Mouse (Mus musculus): ENCODE results near the gene Chst5. TPM values are rescaled to one million over a fixed set of nuclear protein-coding genes. Genes with fewer than 3 reads are reported as not detected.

The Chst5 gene
- polyA plus RNA-seq, 1 experiment from 2014 or later, result 0.05 TPM

- H3K27me3 ChIP-seq (replicated peaks), result no peaks in the 10 kb centered on the region
- no peaks in the 10 kb centered on the region for H3K9me3 ChIP-seq (replicated peaks)
- no peak overlapping the region for H3K4me2 ChIP-seq
- peak; percentile 43; the same call in 1 of the 2 replicates for ATAC-seq
- 25% methylated on average over 10 of the region's 10 CpGs for WGBS (ENCODE audit: insufficient replicate concordance)
- no peaks in the 10 kb centered on the region for H3K36me3 ChIP-seq
- no peak overlapping the region for H3K27ac ChIP-seq
- H3K4me3 ChIP-seq, result no peak overlapping the region
- no peak overlapping the region for H3K9ac ChIP-seq
- peaks cover 34% of the 10 kb centered on the region for H3K4me1 ChIP-seq
Measured at GRCm38 (mm10) chr8:111923383-111923804, 13.1 kb upstream of the Chst5 start.

GRCm38 (mm10) chr8:111920971-111921370 is 10.7 kb upstream of the Chst5 start:
- Histone ChIP-seq H3K9ac (no peak overlapping the region), H3K4me1 (peaks cover 23% of the 10 kb centered on the region), H3K4me2 (no peak overlapping the region), H3K27me3 (replicated peaks) (peaks cover 4% of the 10 kb centered on the region; the same call in 1 of the 2 replicates), H3K9me3 (replicated peaks) (no peaks in the 10 kb centered on the region), H3K4me3 (no peak overlapping the region), H3K27ac (no peak overlapping the region), H3K36me3 (no peaks in the 10 kb centered on the region)
- WGBS (ENCODE audit: insufficient replicate concordance), result 45% methylated on average over 4 of the region's 4 CpGs
- no peak for ATAC-seq

DNA sequence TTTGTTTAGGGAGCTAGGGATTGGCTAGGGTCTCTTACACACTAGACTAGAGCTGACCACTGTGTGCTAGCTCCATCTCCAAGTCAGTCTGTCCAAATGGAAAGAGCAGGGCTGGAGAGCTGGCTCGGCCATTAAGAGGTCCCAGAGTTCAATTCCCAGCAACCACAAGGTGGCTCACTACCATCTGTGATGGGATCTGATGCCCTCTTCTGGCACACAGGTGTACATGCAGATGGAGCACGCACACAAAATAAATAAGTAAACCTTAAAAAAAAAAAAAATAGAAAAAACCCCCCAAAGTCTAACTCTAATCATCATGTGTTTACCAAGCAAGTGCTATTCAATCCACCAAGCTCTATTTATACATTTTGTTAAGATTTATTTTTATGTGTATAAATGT is 9.4 kb upstream of the Chst5 start:
- Histone ChIP-seq H3K4me3 (no peak overlapping the region), H3K36me3 (no peaks in the 10 kb centered on the region), H3K9me3 (replicated peaks) (no peaks in the 10 kb centered on the region), H3K27me3 (replicated peaks) (peaks cover 10% of the 10 kb centered on the region; the same call in 1 of the 2 replicates), H3K4me1 (peaks cover 12% of the 10 kb centered on the region), H3K9ac (no peak overlapping the region), H3K27ac (no peak overlapping the region), H3K4me2 (no peak overlapping the region)
- no peak for ATAC-seq
- 66% methylated on average over 2 of the region's 2 CpGs for whole genome bisulfite sequencing (ENCODE audit: insufficient replicate concordance)

- peaks cover 75% of the 10 kb centered on the region for H3K27me3 ChIP-seq (replicated peaks)
- no peak for ATAC-seq
Measured at GRCm38 (mm10) chr8:111912860-111913432, 2.7 kb upstream of the Chst5 start.

DNA sequence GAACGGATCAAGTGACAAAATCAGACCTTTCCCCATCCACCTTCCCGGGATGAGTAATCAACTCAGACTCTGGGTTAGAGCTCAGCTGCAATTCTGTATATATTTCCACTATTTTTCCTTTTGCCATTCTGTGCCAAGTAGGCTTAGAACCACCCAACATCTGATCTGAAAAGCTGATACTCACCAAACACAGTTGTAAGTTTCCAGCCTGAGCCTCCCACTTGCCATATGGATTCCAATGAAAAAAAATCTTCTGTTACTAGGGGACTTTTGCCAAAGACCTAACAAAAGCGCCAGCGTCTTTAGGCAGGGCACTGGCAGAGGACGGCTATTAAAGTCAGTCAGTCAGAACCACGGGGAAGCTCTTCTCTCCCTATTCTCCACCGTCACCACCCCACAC is 1.3 kb upstream of the Chst5 start:
- no peaks in the 10 kb centered on the region for H3K4me1 ChIP-seq
- H3K4me2 ChIP-seq, result no peak overlapping the region
- no peak overlapping the region for H3K9ac ChIP-seq
- H3K27me3 ChIP-seq (replicated peaks), result peaks cover 77% of the 10 kb centered on the region
- H3K4me3 ChIP-seq, result no peak overlapping the region
- WGBS (ENCODE audit: insufficient replicate concordance), result 53% methylated on average over 7 of the region's 7 CpGs
- no peak for ATAC-seq
- H3K27ac ChIP-seq, result no peak overlapping the region
- no peaks in the 10 kb centered on the region for H3K9me3 ChIP-seq (replicated peaks)
- no peaks in the 10 kb centered on the region for H3K36me3 ChIP-seq

More at GRCm38 (mm10) chr8:111912860-111913432, 2.7 kb upstream of the Chst5 start:
- Histone ChIP-seq H3K4me3 (no peak overlapping the region), H3K9me3 (replicated peaks) (no peaks in the 10 kb centered on the region), H3K9ac (no peak overlapping the region), H3K4me1 (no peaks in the 10 kb centered on the region), H3K36me3 (no peaks in the 10 kb centered on the region), H3K27ac (no peak overlapping the region), H3K4me2 (no peak overlapping the region)
- 56% methylated on average over 12 of the region's 12 CpGs for WGBS (ENCODE audit: insufficient replicate concordance)

- 49% methylated on average over 8 of the region's 8 CpGs for WGBS (ENCODE audit: insufficient replicate concordance)
- no peak overlapping the region for H3K4me3 ChIP-seq
- H3K4me2 ChIP-seq, result no peak overlapping the region
- H3K27ac ChIP-seq, result no peak overlapping the region
- H3K4me1 ChIP-seq, result no peaks in the 10 kb centered on the region
- H3K9me3 ChIP-seq (replicated peaks), result no peaks in the 10 kb centered on the region
- ATAC-seq, result no peak
- no peak overlapping the region for H3K9ac ChIP-seq
- H3K36me3 ChIP-seq, result no peaks in the 10 kb centered on the region
- peaks cover 50% of the 10 kb centered on the region for H3K27me3 ChIP-seq (replicated peaks)
Measured at GRCm38 (mm10) chr8:111905500-111906121, 4.6 kb downstream of the Chst5 start.

DNA sequence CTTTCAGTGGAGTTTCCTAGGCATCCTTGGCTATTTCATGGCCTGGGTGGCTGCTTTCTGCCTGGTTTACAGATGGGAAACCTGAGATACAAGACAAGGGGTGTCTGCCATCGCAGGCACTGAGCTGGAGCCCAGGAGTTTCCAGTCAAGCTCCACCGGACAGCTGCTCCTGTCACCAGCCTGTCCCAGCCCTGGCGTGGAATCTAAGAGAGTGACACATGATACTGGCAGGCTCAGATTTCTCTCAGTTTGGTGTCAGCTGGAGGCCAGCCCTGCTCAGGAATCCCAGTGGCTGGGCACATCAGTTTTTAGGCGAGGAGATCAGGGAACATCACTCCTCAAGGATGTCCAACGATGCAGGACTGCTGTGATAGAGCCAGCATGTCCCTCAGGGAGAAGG is 8.2 kb downstream of the Chst5 start:
- 52% methylated on average over 5 of the region's 5 CpGs for WGBS (ENCODE audit: insufficient replicate concordance)
- H3K4me1 ChIP-seq, result no peaks in the 10 kb centered on the region

GRCm38 (mm10) chr8:111898586-111898985 is 11.7 kb downstream of the Chst5 start:
- H3K9me3 ChIP-seq (replicated peaks), result 0 out of 2 replicates have a peak, but pooled peaks cover 3% of the 10 kb centered on the region
- WGBS (ENCODE audit: insufficient replicate concordance), result 44% methylated on average over 10 of the region's 10 CpGs
- no peak overlapping the region for H3K27ac ChIP-seq
- no peak for ATAC-seq
- H3K9ac ChIP-seq, result no peak overlapping the region
- no peaks in the 10 kb centered on the region for H3K4me1 ChIP-seq
- H3K36me3 ChIP-seq, result no peaks in the 10 kb centered on the region
- no peak overlapping the region for H3K4me3 ChIP-seq
- peaks cover 13% of the 10 kb centered on the region; the same call in 1 of the 2 replicates for H3K27me3 ChIP-seq (replicated peaks)
- H3K4me2 ChIP-seq, result no peak overlapping the region

More for the DNA sequence above, 8.2 kb downstream of the Chst5 start:
- no peak overlapping the region for H3K4me2 ChIP-seq
- no peaks in the 10 kb centered on the region for H3K9me3 ChIP-seq (replicated peaks)
- no peak for ATAC-seq
- peaks cover 26% of the 10 kb centered on the region; the same call in 1 of the 2 replicates for H3K27me3 ChIP-seq (replicated peaks)
- H3K4me3 ChIP-seq, result no peak overlapping the region
- no peak overlapping the region for H3K27ac ChIP-seq
- H3K9ac ChIP-seq, result no peak overlapping the region
- no peaks in the 10 kb centered on the region for H3K36me3 ChIP-seq

GRCm38 (mm10) chr8:111894955-111895354 is 15.3 kb downstream of the Chst5 start:
- WGBS (ENCODE audit: insufficient replicate concordance), result 75% methylated on average over 7 of the region's 7 CpGs
- Histone ChIP-seq H3K4me3 (no peak overlapping the region), H3K9ac (no peak overlapping the region), H3K36me3 (no peaks in the 10 kb centered on the region), H3K27me3 (replicated peaks) (peaks cover 32% of the 10 kb centered on the region), H3K9me3 (replicated peaks) (0 out of 2 replicates have a peak, but pooled peaks cover 3% of the 10 kb centered on the region), H3K4me1 (0 out of 2 replicates have a peak, but pooled peaks cover 4% of the 10 kb centered on the region), H3K4me2 (no peak overlapping the region), H3K27ac (no peak overlapping the region)
- ATAC-seq, result no peak

DNA sequence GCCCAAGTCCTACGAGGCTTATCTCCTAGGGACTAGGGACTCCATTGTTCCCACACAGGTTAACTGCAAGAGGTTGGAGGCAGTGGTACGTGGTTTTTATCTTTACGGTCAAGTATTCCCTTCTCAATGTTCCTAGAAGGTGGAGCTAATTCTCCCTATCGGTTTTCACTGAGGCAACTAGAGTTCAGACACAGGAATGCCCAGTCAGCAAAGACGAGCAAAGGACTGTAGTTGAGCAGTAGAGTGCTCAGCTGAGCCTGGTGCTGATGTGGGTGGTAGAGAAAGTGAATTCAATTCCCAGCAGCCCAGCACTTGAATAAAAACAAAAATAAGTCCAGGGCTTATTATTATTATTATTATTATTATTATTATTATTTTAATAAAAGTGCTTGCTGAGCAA is 17.6 kb downstream of the Chst5 start:
- Histone ChIP-seq H3K36me3 (no peaks in the 10 kb centered on the region), H3K27ac (no peak overlapping the region), H3K4me2 (no peak overlapping the region), H3K9me3 (replicated peaks) (0 out of 2 replicates have a peak, but pooled peaks cover 3% of the 10 kb centered on the region), H3K4me3 (no peak overlapping the region), H3K4me1 (peaks cover 13% of the 10 kb centered on the region), H3K9ac (no peak overlapping the region), H3K27me3 (replicated peaks) (peaks cover 52% of the 10 kb centered on the region)
- ATAC-seq, result no peak
- WGBS (ENCODE audit: insufficient replicate concordance), result 36% methylated on average over 5 of the region's 5 CpGs

DNA sequence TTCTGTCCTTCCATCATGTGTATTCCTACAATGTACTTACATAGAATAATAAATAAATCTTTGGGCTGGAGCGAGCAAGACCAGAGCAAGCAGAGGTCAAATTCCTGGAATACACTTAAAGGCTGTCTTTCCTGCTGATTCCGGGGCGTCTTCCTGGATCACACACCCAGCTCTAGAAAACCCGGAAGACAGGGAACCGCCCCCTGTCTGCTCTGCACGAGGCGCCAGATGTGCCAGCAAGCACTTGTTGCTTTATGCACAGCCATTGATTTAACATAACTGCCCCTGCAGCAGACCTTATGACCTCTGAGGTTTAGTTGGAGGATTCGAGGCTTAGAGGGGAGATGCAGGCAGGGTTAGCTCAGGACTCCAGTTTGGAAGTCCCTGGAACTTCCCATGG is 18.3 kb downstream of the Chst5 start:
- 0 out of 2 replicates have a peak, but pooled peaks cover 3% of the 10 kb centered on the region for H3K9me3 ChIP-seq (replicated peaks)
- no peak overlapping the region for H3K9ac ChIP-seq
- H3K4me3 ChIP-seq, result no peak overlapping the region
- no peak overlapping the region for H3K4me2 ChIP-seq
- H3K36me3 ChIP-seq, result no peaks in the 10 kb centered on the region
- no peak for ATAC-seq
- H3K4me1 ChIP-seq, result peaks cover 17% of the 10 kb centered on the region
- no peak overlapping the region for H3K27ac ChIP-seq
- H3K27me3 ChIP-seq (replicated peaks), result peaks cover 53% of the 10 kb centered on the region
- 27% methylated on average over 8 of the region's 8 CpGs for WGBS (ENCODE audit: insufficient replicate concordance)

DNA sequence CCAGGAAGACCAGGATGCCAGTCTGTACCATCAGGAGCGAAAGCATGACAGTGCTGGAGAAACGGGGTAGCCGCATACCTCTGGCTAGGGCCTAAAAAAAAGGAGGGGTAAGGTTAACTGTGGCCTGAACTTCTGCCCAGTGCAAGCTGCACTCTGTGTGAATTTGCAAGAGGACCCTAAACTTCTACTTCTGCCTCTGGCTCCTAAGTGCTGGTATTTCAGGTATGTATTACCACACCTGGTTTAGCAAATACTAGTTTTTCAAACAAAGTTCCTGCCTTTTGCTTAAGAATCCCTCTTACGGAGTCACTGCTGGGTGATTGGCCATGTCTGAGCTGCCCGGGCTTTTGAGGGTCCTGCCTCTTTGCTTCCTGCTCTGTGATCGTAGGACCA is 19.3 kb downstream of the Chst5 start:
- Histone ChIP-seq H3K4me1 (peaks cover 21% of the 10 kb centered on the region), H3K27me3 (replicated peaks) (peaks cover 55% of the 10 kb centered on the region), H3K36me3 (no peaks in the 10 kb centered on the region), H3K4me3 (no peak overlapping the region), H3K27ac (no peak overlapping the region), H3K9me3 (replicated peaks) (0 out of 2 replicates have a peak, but pooled peaks cover 3% of the 10 kb centered on the region), H3K4me2 (no peak overlapping the region), H3K9ac (no peak overlapping the region)
- WGBS (ENCODE audit: insufficient replicate concordance), result 53% methylated on average over 6 of the region's 6 CpGs
- ATAC-seq, result no peak
